Mouse (Mus musculus) cerebellum, adult 11 months (tissue): Measurements from ENCODE around the gene Pctp.

ENCODE experiments used
- DNase-seq: peaks from one replicate; pipeline ENCODE4 v3.0.0; 2022

Pctp gene

GRCm38 (mm10) chr11:89971296-89971695, 31.4 kb downstream of the Pctp start:
- DNase-seq, result no peak

GRCm38 (mm10) chr11:89970726-89971125, 32.0 kb downstream of the Pctp start:
- DNase-seq, result no peak

GRCm38 (mm10) chr11:89969131-89969530, 33.6 kb downstream of the Pctp start:
- no peak for DNase-seq

- no peak for DNase-seq
These were observed 51.9 kb downstream of the Pctp start for GRCm38 (mm10) chr11:89950691-89951270.

- DNase-seq, result no peak
These were observed 54.9 kb downstream of the Pctp start for GRCm38 (mm10) chr11:89947806-89948205.

GRCm38 (mm10) chr11:89945159-89945558, 57.5 kb downstream of the Pctp start:
- DNase-seq, result no peak

GRCm38 (mm10) chr11:89937241-89937640, 65.5 kb downstream of the Pctp start:
- DNase-seq, result no peak
